Mouse (Mus musculus): ENCODE measurements at regions not wholly inside any gene's neighbourhood (a gene's known extent, or its start where the extent isn't known, plus 50 kb on each side); places are given as distances from the start of the nearest gene placed in this dataset.
"Not testable (repeated sequence)": the region's sequence is repeated elsewhere in the genome, so short reads cannot be mapped to it uniquely, and the experiment has no call there.

DNA sequence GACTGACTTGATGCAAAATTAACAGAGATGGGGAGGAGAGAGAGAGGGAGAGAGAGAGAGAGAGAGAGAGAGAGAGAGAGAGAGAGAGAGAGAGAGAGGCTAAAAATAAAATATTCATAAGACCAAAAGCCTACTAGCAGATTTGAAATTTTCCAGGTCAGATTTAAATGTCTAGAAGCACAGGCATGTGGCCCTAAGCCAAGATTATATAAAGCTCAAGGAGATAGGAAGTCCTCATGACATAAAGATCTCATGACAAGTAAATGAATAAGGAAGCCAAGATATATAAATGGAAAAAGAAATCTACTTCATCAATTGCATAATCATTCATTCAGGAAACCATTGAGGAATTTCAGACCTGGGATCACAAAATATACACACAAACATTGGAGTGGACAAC is 311.9 kb upstream of the Cypt12 start:
- no peaks in the 10 kb centered on the region for H3K27me3 ChIP-seq (replicated peaks; ENCODE audit: insufficient read depth, low read length)
- H3K4me1 ChIP-seq (ENCODE audit: insufficient read depth, low read depth, low read length), result no peaks in the 10 kb centered on the region
- H3K36me3 ChIP-seq (ENCODE audit: insufficient read depth, low read length), result no peaks in the 10 kb centered on the region
- H3K9me3 ChIP-seq (ENCODE audit: low read length), result no peaks in the 10 kb centered on the region
- no peak for TF ChIP-seq EP300 (IDR thresholded peaks at IDR 0.05)
- no peak for TF ChIP-seq CTCF (IDR thresholded peaks at IDR 0.05)
- ATAC-seq (no peak), DNase-seq (ENCODE audit: low spot score) (no peak)
- H3K4me3 ChIP-seq (ENCODE audit: low read depth, low read length), result no peak overlapping the region
- no peak overlapping the region for H3K9ac ChIP-seq (replicated peaks; ENCODE audit: low read depth)
- no peak overlapping the region for H3K4me2 ChIP-seq (replicated peaks; ENCODE audit: low read depth, low read length)
- H3K27ac ChIP-seq (ENCODE audit: low read length), result no peak overlapping the region

DNA sequence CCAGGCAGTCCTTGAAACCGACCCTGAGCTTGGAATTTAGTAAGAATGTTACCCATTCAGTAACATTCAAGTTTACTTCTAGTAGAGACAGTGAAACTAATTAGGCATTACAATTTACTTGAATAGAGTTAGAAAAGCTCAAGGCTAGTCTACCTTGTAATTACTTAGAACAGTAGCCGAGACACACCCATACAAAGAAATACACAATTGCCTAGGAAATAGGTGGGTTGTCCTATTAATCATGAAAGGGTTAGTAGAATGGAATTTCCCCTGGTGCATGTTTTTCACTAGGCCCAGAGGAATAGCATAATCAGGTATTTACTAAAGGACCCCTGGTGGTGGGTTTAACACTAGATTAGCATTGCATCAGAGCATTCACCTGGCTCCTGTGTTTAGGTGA is 288.2 kb upstream of the Cypt12 start:
- H3K4me1 ChIP-seq (ENCODE audit: insufficient read depth, low read depth, low read length); H3K4me2 ChIP-seq (replicated peaks; ENCODE audit: low read depth, low read length); H3K9me3 ChIP-seq (ENCODE audit: low read length); H3K36me3 ChIP-seq (ENCODE audit: insufficient read depth, low read length); DNase-seq (ENCODE audit: low spot score); H3K27me3 ChIP-seq (replicated peaks; ENCODE audit: insufficient read depth, low read length); ATAC-seq; H3K4me3 ChIP-seq (ENCODE audit: low read depth, low read length); H3K27ac ChIP-seq (ENCODE audit: low read length); H3K9ac ChIP-seq (replicated peaks; ENCODE audit: low read depth): not testable (repeated sequence)
- 74% methylated on average over 2 of the region's 2 CpGs for WGBS

DNA sequence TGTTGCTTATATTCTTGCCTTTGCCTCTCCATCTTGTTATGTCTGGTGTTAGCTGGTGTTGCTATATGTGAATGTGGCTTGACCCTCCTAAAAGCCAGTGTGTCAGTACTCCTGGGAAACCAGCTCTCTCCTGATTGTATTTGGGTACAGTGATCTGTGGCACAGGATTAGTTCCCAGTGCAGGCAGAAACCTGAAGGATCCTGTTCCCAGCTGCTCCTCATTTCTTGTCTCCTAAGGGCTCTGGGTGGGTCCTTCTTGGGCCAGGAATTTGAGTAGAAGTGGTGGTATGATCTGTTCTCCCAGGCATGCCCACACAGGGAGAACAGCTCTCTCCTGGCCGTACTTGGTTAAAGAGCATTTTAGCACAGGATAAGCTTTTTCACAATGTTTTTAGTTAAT is 286.2 kb upstream of the Cypt12 start:
- no peaks in the 10 kb centered on the region for H3K9me3 ChIP-seq (ENCODE audit: low read length)
- 81% methylated on average over 1 of the region's 1 CpGs for WGBS
- TF ChIP-seq EP300 (IDR thresholded peaks at IDR 0.05), result no peak
- TF ChIP-seq CTCF (IDR thresholded peaks at IDR 0.05), result no peak
- H3K4me1 ChIP-seq (ENCODE audit: insufficient read depth, low read depth, low read length), result no peaks in the 10 kb centered on the region
- ATAC-seq, result no peak
- H3K4me2 ChIP-seq (replicated peaks; ENCODE audit: low read depth, low read length), result no peak overlapping the region
- no peak overlapping the region for H3K27ac ChIP-seq (ENCODE audit: low read length)
- no peaks in the 10 kb centered on the region for H3K27me3 ChIP-seq (replicated peaks; ENCODE audit: insufficient read depth, low read length)
- H3K4me3 ChIP-seq (ENCODE audit: low read depth, low read length), result no peak overlapping the region
- DNase-seq (ENCODE audit: low spot score), result no peak
- no peaks in the 10 kb centered on the region for H3K36me3 ChIP-seq (ENCODE audit: insufficient read depth, low read length)
- H3K9ac ChIP-seq (replicated peaks; ENCODE audit: low read depth), result no peak overlapping the region

DNA sequence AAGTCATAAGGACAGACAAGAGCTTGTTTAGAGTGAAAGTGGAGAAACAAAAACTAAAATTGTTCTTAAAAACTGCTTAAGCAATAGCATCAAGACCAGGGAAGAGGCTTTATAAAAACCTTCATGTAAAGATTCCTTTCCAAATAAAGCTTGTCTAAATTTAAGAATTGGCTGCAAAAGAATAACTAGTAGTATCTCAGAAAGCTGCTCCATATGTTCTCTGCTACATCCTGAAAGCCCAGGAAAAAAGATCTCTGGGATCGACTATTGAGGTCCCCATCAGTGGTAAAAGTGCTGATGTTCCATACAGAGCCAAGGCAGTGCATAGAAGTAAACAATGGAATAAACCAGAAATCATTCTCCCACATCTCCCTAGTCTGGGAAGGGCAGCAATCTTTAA is 281.2 kb upstream of the Cypt12 start:
- Histone ChIP-seq H3K9ac (replicated peaks; ENCODE audit: low read depth) (no peak overlapping the region), H3K9me3 (ENCODE audit: low read length) (no peaks in the 10 kb centered on the region), H3K27ac (ENCODE audit: low read length) (no peak overlapping the region), H3K27me3 (replicated peaks; ENCODE audit: insufficient read depth, low read length) (no peaks in the 10 kb centered on the region), H3K4me3 (ENCODE audit: low read depth, low read length) (no peak overlapping the region), H3K4me2 (replicated peaks; ENCODE audit: low read depth, low read length) (no peak overlapping the region), H3K4me1 (ENCODE audit: insufficient read depth, low read depth, low read length) (no peaks in the 10 kb centered on the region), H3K36me3 (ENCODE audit: insufficient read depth, low read length) (no peaks in the 10 kb centered on the region)
- TF ChIP-seq EP300 (IDR thresholded peaks at IDR 0.05), result no peak
- TF ChIP-seq CTCF (IDR thresholded peaks at IDR 0.05), result no peak
- WGBS, result 76% methylated on average over 1 of the region's 1 CpGs
- DNase-seq (ENCODE audit: low spot score) (no peak), ATAC-seq (no peak)

DNA sequence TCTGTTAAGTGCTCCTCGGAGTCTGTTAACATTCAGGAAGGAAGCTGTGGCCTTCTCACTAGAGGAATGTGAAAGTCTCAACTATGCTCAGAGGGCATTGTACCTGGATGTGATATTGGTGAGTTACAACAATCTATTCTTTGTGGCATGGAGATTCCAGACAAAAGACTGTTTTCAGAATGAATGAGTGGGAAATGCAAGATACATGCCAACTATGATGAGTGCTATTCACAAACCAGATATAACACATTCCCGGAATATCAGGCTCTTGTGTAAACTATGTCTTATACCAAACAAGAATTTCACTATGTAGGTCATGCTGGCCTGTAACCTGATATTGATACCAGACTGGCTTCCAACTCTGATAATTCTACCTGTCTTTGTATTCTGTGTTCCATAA is 279.4 kb upstream of the Cypt12 start:
- DNase-seq (ENCODE audit: low spot score) (no peak), ATAC-seq (no peak)
- H3K27ac ChIP-seq (ENCODE audit: low read length), result no peak overlapping the region
- no peak overlapping the region for H3K4me3 ChIP-seq (ENCODE audit: low read depth, low read length)
- no peak overlapping the region for H3K9ac ChIP-seq (replicated peaks; ENCODE audit: low read depth)
- H3K4me2 ChIP-seq (replicated peaks; ENCODE audit: low read depth, low read length), result no peak overlapping the region
- H3K36me3 ChIP-seq (ENCODE audit: insufficient read depth, low read length), result no peaks in the 10 kb centered on the region
- H3K9me3 ChIP-seq (ENCODE audit: low read length), result no peaks in the 10 kb centered on the region
- H3K4me1 ChIP-seq (ENCODE audit: insufficient read depth, low read depth, low read length), result no peaks in the 10 kb centered on the region
- no peak for TF ChIP-seq EP300 (IDR thresholded peaks at IDR 0.05)
- no peak for TF ChIP-seq CTCF (IDR thresholded peaks at IDR 0.05)
- H3K27me3 ChIP-seq (replicated peaks; ENCODE audit: insufficient read depth, low read length), result no peaks in the 10 kb centered on the region
- WGBS, result 45% methylated on average over 2 of the region's 2 CpGs
